Mouse (Mus musculus): ENCODE results near the gene Arhgdia.

- no peak for TF ChIP-seq EP300 (optimal IDR thresholded peaks at IDR 0.05)
- no peak for TF ChIP-seq CTCF (IDR thresholded peaks at IDR 0.05; ENCODE audit: low read depth)
Observed at GRCm38 (mm10) chr11:120610477-120611046, 29.1 kb upstream of the Arhgdia start.
